In the genomic region with DNA sequence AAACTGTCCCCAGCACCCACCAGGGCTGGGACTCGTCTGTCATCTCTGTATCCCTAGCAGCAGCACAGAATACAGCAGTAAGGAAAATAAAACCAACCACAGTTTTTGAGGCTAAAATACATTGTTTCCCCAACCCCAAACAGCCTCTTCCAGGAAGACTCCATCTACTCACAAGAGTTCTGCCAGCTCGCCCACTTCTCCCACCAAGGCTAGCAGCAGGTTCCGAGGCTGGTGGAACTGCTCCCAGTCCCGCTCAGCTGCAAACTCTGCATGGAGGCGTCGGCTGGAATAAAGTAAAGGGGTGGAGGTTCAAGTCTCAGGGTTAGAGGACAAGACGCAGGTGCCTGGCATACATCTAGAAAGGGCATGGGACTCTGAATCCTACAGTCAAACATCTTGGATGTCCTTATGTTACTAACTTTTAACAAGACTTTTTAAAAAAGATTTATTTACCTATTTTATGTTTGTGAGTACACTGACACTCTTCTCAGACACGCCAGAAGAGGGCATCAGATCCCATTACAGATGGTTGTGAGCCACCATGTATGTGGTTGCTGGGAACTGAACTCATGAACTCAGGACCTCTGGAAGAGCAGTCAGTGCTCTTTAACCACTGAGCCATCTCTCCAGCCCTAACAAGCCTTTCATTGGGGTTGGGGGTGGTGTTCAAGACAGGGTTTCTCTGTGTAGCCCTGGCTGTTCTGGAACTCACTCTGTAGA, we compare ENCODE assay signal across 9 mouse cellular contexts. TPM values are rescaled to one million over a fixed set of nuclear protein-coding genes. Genes with fewer than 3 reads are reported as not detected.
DNase-seq lines count a peak whose midpoint lies in the region; ATAC-seq and TF ChIP-seq lines count a peak whose summit lies in the region.
"Had no signal": no experiment of that assay in that cellular context is flagged by ENCODE, and none has a peak within 500 bp of the region (broad histone marks: within the 10 kb centered on the region; RNA-seq: fewer than 3 reads in every experiment).

No protein-coding gene starts in this region.

- H3K9me3 ChIP-seq in kidney, embryonic 15.5 days (replicated peaks), result no peaks in the 10 kb centered on the region
- no peaks in the 10 kb centered on the region for H3K9me3 ChIP-seq in intestine, embryonic 14.5 days (ENCODE audit: control insufficient read depth, low read length)
- H3K9me3 ChIP-seq in neural tube, embryonic 12.5 days, result no peaks in the 10 kb centered on the region

- H3K27me3 ChIP-seq in kidney, embryonic 15.5 days, result no peaks in the 10 kb centered on the region
- H3K27me3 ChIP-seq in kidney, adult 2 months (replicated peaks; ENCODE audit: control insufficient read depth, insufficient read depth, low read length), result no peaks in the 10 kb centered on the region
- H3K27me3 ChIP-seq in intestine, embryonic 14.5 days (replicated peaks; ENCODE audit: control insufficient read depth, insufficient read depth, low read length), result no peaks in the 10 kb centered on the region
- no peaks in the 10 kb centered on the region for H3K27me3 ChIP-seq in neural tube, embryonic 12.5 days (replicated peaks)

- H3K9ac ChIP-seq in kidney, embryonic 15.5 days, result peak overlapping the region; percentile 71; the same call in 1 of the 2 replicates
- H3K9ac ChIP-seq in intestine, embryonic 14.5 days (ENCODE audit: low read length), result peak overlapping the region; percentile 70; the same call in 1 of the 2 replicates
- H3K9ac ChIP-seq in neural tube, embryonic 12.5 days, result 0 out of 2 replicates have a peak overlapping the region, but pooled peaks have one; percentile 60

- peaks cover 31% of the 10 kb centered on the region for H3K36me3 ChIP-seq in kidney, embryonic 15.5 days
- H3K36me3 ChIP-seq in kidney, adult 2 months (ENCODE audit: control insufficient read depth, insufficient read depth, low read length), result no peaks in the 10 kb centered on the region
- peaks cover 9% of the 10 kb centered on the region; the same call in 1 of the 2 replicates for H3K36me3 ChIP-seq in intestine, embryonic 14.5 days (ENCODE audit: control insufficient read depth, insufficient read depth, low read length)
- peaks cover 9% of the 10 kb centered on the region for H3K36me3 ChIP-seq in neural tube, embryonic 12.5 days

- H3K4me2 ChIP-seq in kidney, embryonic 15.5 days, result peak overlapping the region; percentile 81
- H3K4me2 ChIP-seq in intestine, embryonic 14.5 days (ENCODE audit: low read length), result peak overlapping the region; percentile 83
- H3K4me2 ChIP-seq in neural tube, embryonic 12.5 days (replicated peaks), result peak overlapping the region; percentile 73

- DNase-seq in kidney, adult 2 months, result no peak
- peak; percentile 49 for DNase-seq in brain, adult 2 months (ENCODE audit: low read depth, low spot score)
- no peak for DNase-seq in intestine, embryonic 14.5 days (ENCODE audit: low spot score)
- no peak for DNase-seq in ovary, adult 18-20 months (ENCODE audit: low spot score)
- DNase-seq in urinary bladder, postnatal 14 days (ENCODE audit: low spot score), result no peak
- no peak for DNase-seq in layer of hippocampus, postnatal 14 days (ENCODE audit: low spot score in 2 of 2)
- DNase-seq: thymus, postnatal 4 days had no signal

- H3K4me3 ChIP-seq in kidney, embryonic 15.5 days (replicated peaks), result peak overlapping the region; percentile 71
- no peak overlapping the region for H3K4me3 ChIP-seq in kidney, adult 2 months (ENCODE audit: insufficient read depth, low read depth, low read length)
- peak overlapping the region; percentile 74 for H3K4me3 ChIP-seq in intestine, embryonic 14.5 days (ENCODE audit: low read depth, low read length)
- 0 out of 2 replicates have a peak overlapping the region, but pooled peaks have one; percentile 59 for H3K4me3 ChIP-seq in neural tube, embryonic 12.5 days

- TF ChIP-seq POLR2A in kidney, adult 2 months (IDR thresholded peaks at IDR 0.05; ENCODE audit: low read depth, low read length), result no peak

- no peak for TF ChIP-seq CTCF in kidney, adult 2 months (conservative IDR thresholded peaks at IDR 0.05; ENCODE audit: insufficient read depth, insufficient read length, low read depth, low read length)

- H3K4me1 ChIP-seq in kidney, embryonic 15.5 days, result peaks cover 34% of the 10 kb centered on the region
- peaks cover 9% of the 10 kb centered on the region; the same call in 1 of the 2 replicates for H3K4me1 ChIP-seq in kidney, adult 2 months (ENCODE audit: control insufficient read depth, insufficient read depth, low read length)
- H3K4me1 ChIP-seq in intestine, embryonic 14.5 days (replicated peaks; ENCODE audit: control insufficient read depth, insufficient read depth, low read length), result peaks cover 10% of the 10 kb centered on the region
- peaks cover 17% of the 10 kb centered on the region for H3K4me1 ChIP-seq in neural tube, embryonic 12.5 days

- no peak overlapping the region for H3K27ac ChIP-seq in kidney, embryonic 15.5 days
- no peak overlapping the region for H3K27ac ChIP-seq in kidney, adult 2 months (ENCODE audit: insufficient read depth, low read depth, low read length)
- H3K27ac ChIP-seq in intestine, embryonic 14.5 days (ENCODE audit: low read depth), result no peak overlapping the region
- no peak overlapping the region for H3K27ac ChIP-seq in neural tube, embryonic 12.5 days

- ATAC-seq in kidney, embryonic 15.5 days (replicated peaks; ENCODE audit: low FRiP score), result no peak
- ATAC-seq in intestine, embryonic 14.5 days (replicated peaks; ENCODE audit: low FRiP score, low TSS enrichment, low read depth), result no peak
- ATAC-seq in neural tube, embryonic 12.5 days (ENCODE audit: low FRiP score, low read depth), result no peak

- WGBS in kidney, embryonic 15.5 days, result 72% methylated on average over 8 of the region's 8 CpGs
- 72% methylated on average over 8 of the region's 8 CpGs for WGBS in kidney, adult 2 months
- 75% methylated on average over 8 of the region's 8 CpGs for WGBS in intestine, embryonic 14.5 days
- 78% methylated on average over 8 of the region's 8 CpGs for WGBS in neural tube, embryonic 12.5 days

RNA-seq across cellular contexts. Expression of gene Dctpp1, which starts 1.2 kb away (rescaled TPM):
- 224 and 226 TPM in 2 replicates for polyA plus RNA-seq in kidney, embryonic 15.5 days (2015; fragmentation: Nextera tagmentation; extraction: Ambion mirVana)
- 68.9 and 70.5 TPM in 2 replicates for polyA plus RNA-seq in kidney, adult 2 months (2012; rRNA removed)
- polyA plus RNA-seq in intestine, embryonic 14.5 days (2014; fragmentation: Nextera tagmentation; extraction: Ambion mirVana), result 280 and 305 TPM in 2 replicates
- 130 and 144 TPM in 2 replicates for polyA plus RNA-seq in neural tube, embryonic 12.5 days (2016; fragmentation: Nextera tagmentation; extraction: Ambion mirVana)
- 10 to 100 TPM; 27.9 to 31.1 TPM for total RNA-seq in layer of hippocampus, postnatal 14 days (2021)

RNA-seq across cellular contexts. Expression of gene Sephs2, which starts 14.5 kb away (rescaled TPM):
- polyA plus RNA-seq in kidney, embryonic 15.5 days (2015; fragmentation: Nextera tagmentation; extraction: Ambion mirVana), result 112 and 113 TPM in 2 replicates
- polyA plus RNA-seq in kidney, adult 2 months (2012; rRNA removed), result 153 and 156 TPM in 2 replicates
- 153 and 183 TPM in 2 replicates for polyA plus RNA-seq in intestine, embryonic 14.5 days (2014; fragmentation: Nextera tagmentation; extraction: Ambion mirVana)
- 65.2 and 73.1 TPM in 2 replicates for polyA plus RNA-seq in neural tube, embryonic 12.5 days (2016; fragmentation: Nextera tagmentation; extraction: Ambion mirVana)
- 10 to 100 TPM; 47.4 to 50.6 TPM for total RNA-seq in layer of hippocampus, postnatal 14 days (2021)

RNA-seq across cellular contexts. Expression of gene Zfp771, which starts 15.3 kb away (rescaled TPM):
- 59.3 and 62.3 TPM in 2 replicates for polyA plus RNA-seq in kidney, embryonic 15.5 days (2015; fragmentation: Nextera tagmentation; extraction: Ambion mirVana)
- polyA plus RNA-seq in kidney, adult 2 months (2012; rRNA removed), result 48.4 and 85.5 TPM in 2 replicates
- polyA plus RNA-seq in intestine, embryonic 14.5 days (2014; fragmentation: Nextera tagmentation; extraction: Ambion mirVana), result 47.6 and 52.2 TPM in 2 replicates
- 58.1 and 61.9 TPM in 2 replicates for polyA plus RNA-seq in neural tube, embryonic 12.5 days (2016; fragmentation: Nextera tagmentation; extraction: Ambion mirVana)
- 10 to 100 TPM; 55.5 to 57.2 TPM for total RNA-seq in layer of hippocampus, postnatal 14 days (2021)

RNA-seq across cellular contexts. Expression of gene Sept1, which starts 26.4 kb away (rescaled TPM):
- polyA plus RNA-seq in kidney, embryonic 15.5 days (2015; fragmentation: Nextera tagmentation; extraction: Ambion mirVana), result 21.3 and 21.7 TPM in 2 replicates
- 24.1 and 38.4 TPM in 2 replicates for polyA plus RNA-seq in kidney, adult 2 months (2012; rRNA removed)
- 12.9 and 14.4 TPM in 2 replicates for polyA plus RNA-seq in intestine, embryonic 14.5 days (2014; fragmentation: Nextera tagmentation; extraction: Ambion mirVana)
- polyA plus RNA-seq in neural tube, embryonic 12.5 days (2016; fragmentation: Nextera tagmentation; extraction: Ambion mirVana), result 30.1 and 32.8 TPM in 2 replicates
- total RNA-seq in layer of hippocampus, postnatal 14 days (2021), result 1 to 10 TPM; 6.9 to 8.6 TPM

RNA-seq across cellular contexts. Expression of gene Zfp553, which starts 26.5 kb away (rescaled TPM):
- 41.7 and 46.1 TPM in 2 replicates for polyA plus RNA-seq in kidney, embryonic 15.5 days (2015; fragmentation: Nextera tagmentation; extraction: Ambion mirVana)
- polyA plus RNA-seq in kidney, adult 2 months (2012; rRNA removed), result 7.9 and 9.6 TPM in 2 replicates
- polyA plus RNA-seq in intestine, embryonic 14.5 days (2014; fragmentation: Nextera tagmentation; extraction: Ambion mirVana), result 16.8 and 18.5 TPM in 2 replicates
- polyA plus RNA-seq in neural tube, embryonic 12.5 days (2016; fragmentation: Nextera tagmentation; extraction: Ambion mirVana), result 67.6 and 68.9 TPM in 2 replicates
- total RNA-seq in layer of hippocampus, postnatal 14 days (2021), result 10 to 100 TPM; 17.8 to 18.1 TPM
